ENCODE assay signal across 16 mouse cellular contexts in the genomic region with DNA sequence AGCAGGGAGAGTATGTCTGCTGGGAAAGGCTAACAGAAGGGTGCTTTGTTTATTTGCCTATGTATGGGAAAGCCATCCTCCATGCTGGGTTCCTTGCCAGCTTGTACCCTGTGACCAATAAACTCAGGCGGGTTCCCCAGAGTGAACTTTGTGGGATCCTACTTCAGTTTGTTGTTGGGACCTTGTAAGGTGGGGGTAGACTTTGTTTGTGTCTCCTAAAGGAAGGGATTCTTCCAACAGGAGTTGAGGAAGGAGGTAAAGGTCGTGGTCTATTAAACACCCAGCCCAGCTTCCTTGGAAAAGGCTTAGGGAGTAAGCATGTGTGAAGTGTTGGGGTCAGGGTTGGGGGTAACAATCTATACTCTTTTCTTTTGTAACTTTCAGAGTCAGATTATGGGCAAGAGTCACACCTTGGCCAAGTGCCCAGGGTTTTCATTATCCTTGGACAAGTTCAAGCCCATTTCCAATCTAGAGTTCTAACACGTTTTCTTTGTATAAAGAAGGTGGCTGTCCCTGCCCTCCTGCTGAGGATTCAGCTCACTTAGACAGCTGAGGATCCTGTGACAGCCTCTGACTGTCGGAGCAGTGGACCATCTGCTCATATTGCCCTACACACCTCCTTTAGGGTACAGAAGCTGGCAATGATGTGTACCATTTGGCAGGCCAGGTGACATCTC. TPM values are rescaled to one million over a fixed set of nuclear protein-coding genes. Genes with fewer than 3 reads are reported as not detected.
A peak's percentile ranks its signal among the peaks of the same experiment; 100 is the strongest.
DNase-seq lines count a peak whose midpoint lies in the region; ATAC-seq lines count a peak whose summit lies in the region.
"Had no signal": no experiment of that assay in that cellular context is flagged by ENCODE, and none has a peak within 500 bp of the region (broad histone marks: within the 10 kb centered on the region; RNA-seq: fewer than 3 reads in every experiment).

No protein-coding gene starts in this region.

- H3K4me1 ChIP-seq in heart, embryonic 15.5 days (replicated peaks): peaks cover 54% of the 10 kb centered on the region
- H3K4me1 ChIP-seq in midbrain, embryonic 14.5 days (ENCODE audit: control insufficient read depth, insufficient read depth, low read length): peaks cover 6% of the 10 kb centered on the region
- peaks cover 8% of the 10 kb centered on the region for H3K4me1 ChIP-seq in midbrain, embryonic 16.5 days (ENCODE audit: control insufficient read depth, insufficient read depth, low read length)

- no peaks in the 10 kb centered on the region for H3K27me3 ChIP-seq in heart, embryonic 15.5 days
- no peaks in the 10 kb centered on the region for H3K27me3 ChIP-seq in midbrain, embryonic 14.5 days (ENCODE audit: control insufficient read depth, insufficient read depth, low read length)
- no peaks in the 10 kb centered on the region for H3K27me3 ChIP-seq in midbrain, embryonic 16.5 days (ENCODE audit: control insufficient read depth, insufficient read depth, low read depth, low read length)

- H3K9ac ChIP-seq in heart, embryonic 15.5 days: no peak overlapping the region
- no peak overlapping the region for H3K9ac ChIP-seq in midbrain, embryonic 14.5 days (replicated peaks; ENCODE audit: low read length)
- no peak overlapping the region for H3K9ac ChIP-seq in midbrain, embryonic 16.5 days (ENCODE audit: low read depth, low read length)
- H3K9ac ChIP-seq: limb, embryonic 12.5 days had no signal

- WGBS in heart, embryonic 15.5 days: 37% methylated on average over 4 of the region's 4 CpGs
- WGBS in midbrain, embryonic 14.5 days: 49% methylated on average over 4 of the region's 4 CpGs
- 40% methylated on average over 4 of the region's 4 CpGs for WGBS in midbrain, embryonic 16.5 days

- DNase-seq in cerebellum, adult 18-20 months: peak; percentile 40 to 51
- DNase-seq in cerebellum, postnatal 4 days (ENCODE audit: low spot score in 2 of 2): no peak
- no peak for DNase-seq in heart, postnatal 25 days (ENCODE audit: low spot score)
- peak; percentile 30 for DNase-seq in midbrain, embryonic 14.5 days
- peak; percentile 60 to 64 for DNase-seq in cerebellum, postnatal 25 days
- DNase-seq: gastrocnemius, adult 2 months; lung, adult 18-20 months; right cerebral cortex, postnatal 25 days; thymus, postnatal 4 days had no signal

- H3K27ac ChIP-seq in heart, embryonic 15.5 days: peak overlapping the region; percentile 70
- 0 out of 2 replicates have a peak overlapping the region, but pooled peaks have one; percentile 22 for H3K27ac ChIP-seq in midbrain, embryonic 14.5 days (replicated peaks; ENCODE audit: low read depth, low read length)
- H3K27ac ChIP-seq in midbrain, embryonic 16.5 days (ENCODE audit: low read length): no peak overlapping the region
- H3K27ac ChIP-seq: gastrocnemius, adult 2 months; kidney, postnatal 0 days; limb, embryonic 12.5 days had no signal

- H3K4me3 ChIP-seq in heart, embryonic 15.5 days: no peak overlapping the region
- no peak overlapping the region for H3K4me3 ChIP-seq in midbrain, embryonic 14.5 days (replicated peaks; ENCODE audit: low read depth, low read length)
- H3K4me3 ChIP-seq in midbrain, embryonic 16.5 days (ENCODE audit: low read depth, low read length): no peak overlapping the region
- H3K4me3 ChIP-seq: gastrocnemius, adult 2 months; limb, embryonic 12.5 days had no signal

- H3K9me3 ChIP-seq in heart, embryonic 15.5 days (replicated peaks): no peaks in the 10 kb centered on the region
- peaks cover 4% of the 10 kb centered on the region; the same call in 1 of the 2 replicates for H3K9me3 ChIP-seq in midbrain, embryonic 14.5 days (ENCODE audit: control insufficient read depth, low read length)
- 0 out of 2 replicates have a peak, but pooled peaks cover 3% of the 10 kb centered on the region for H3K9me3 ChIP-seq in midbrain, embryonic 16.5 days (replicated peaks; ENCODE audit: control insufficient read depth, low read length, poor library complexity, severe bottlenecking)

- no peak overlapping the region for H3K4me2 ChIP-seq in heart, embryonic 15.5 days
- no peak overlapping the region for H3K4me2 ChIP-seq in midbrain, embryonic 14.5 days (ENCODE audit: low read length)
- no peak overlapping the region for H3K4me2 ChIP-seq in midbrain, embryonic 16.5 days (ENCODE audit: low read length)
- H3K4me2 ChIP-seq: limb, embryonic 12.5 days had no signal

- intact Hi-C loops in heart, postnatal 25 days (cut with DNase I): loop anchor here (5.0 kb wide), 1 partner anchor 36 kb away; no protein-coding TSS in a partner anchor

- peaks cover 16% of the 10 kb centered on the region; the same call in 1 of the 2 replicates for H3K36me3 ChIP-seq in heart, embryonic 15.5 days
- H3K36me3 ChIP-seq in midbrain, embryonic 14.5 days (ENCODE audit: control insufficient read depth, insufficient read depth, low read length): peaks cover 25% of the 10 kb centered on the region
- H3K36me3 ChIP-seq in midbrain, embryonic 16.5 days (ENCODE audit: control insufficient read depth, insufficient read depth, low read length): peaks cover 6% of the 10 kb centered on the region; the same call in 1 of the 2 replicates

- ATAC-seq in heart, embryonic 15.5 days (replicated peaks; ENCODE audit: insufficient number of reproducible peaks, insufficient read depth, low FRiP score, low read depth): no peak
- ATAC-seq in midbrain, embryonic 14.5 days (ENCODE audit: low FRiP score, low TSS enrichment): no peak
- no peak for ATAC-seq in midbrain, embryonic 16.5 days
- no peak for ATAC-seq in granulocyte monocyte progenitor cell, adult 5-6 weeks (replicated peaks; ENCODE audit: poor library complexity, severe bottlenecking)

RNA-seq across cellular contexts. Expression of gene Slc4a3, which starts 15.3 kb away (rescaled TPM):
- polyA plus RNA-seq in heart, embryonic 15.5 days (2015; fragmentation: Nextera tagmentation; extraction: Ambion mirVana): 28.9 and 33.4 TPM in 2 replicates
- total RNA-seq in heart, postnatal 25 days (2021): 100 to 1,000 TPM; 220 to 242 TPM
- polyA plus RNA-seq in midbrain, embryonic 14.5 days (2014; fragmentation: Nextera tagmentation; extraction: Ambion mirVana): 31.5 and 41.0 TPM in 2 replicates
- polyA plus RNA-seq in midbrain, embryonic 16.5 days (2015; fragmentation: Nextera tagmentation; extraction: Ambion mirVana): 78.6 and 83.0 TPM in 2 replicates
- not detected in 2 replicates for total RNA-seq in granulocyte monocyte progenitor cell, adult 5-6 weeks (2014; fragmentation: Nextera tagmentation)
- total RNA-seq in granulocyte monocyte progenitor cell, adult 5-6 weeks (2017): not detected in 2 replicates
- total RNA-seq: MEL; neutrophil, adult 5-6 weeks had no signal

RNA-seq across cellular contexts. Expression of gene Stk11ip, which starts 40.0 kb away (rescaled TPM):
- polyA plus RNA-seq in heart, embryonic 15.5 days (2015; fragmentation: Nextera tagmentation; extraction: Ambion mirVana): 10.4 and 15.8 TPM in 2 replicates
- total RNA-seq in heart, postnatal 25 days (2021): 1 to 10 TPM; 8.9 to 9.2 TPM
- 15.7 and 21.0 TPM in 2 replicates for polyA plus RNA-seq in midbrain, embryonic 14.5 days (2014; fragmentation: Nextera tagmentation; extraction: Ambion mirVana)
- polyA plus RNA-seq in midbrain, embryonic 16.5 days (2015; fragmentation: Nextera tagmentation; extraction: Ambion mirVana): 23.2 and 25.9 TPM in 2 replicates
- total RNA-seq in granulocyte monocyte progenitor cell, adult 5-6 weeks (2014; fragmentation: Nextera tagmentation): 15.4 and 17.3 TPM in 2 replicates
- total RNA-seq in granulocyte monocyte progenitor cell, adult 5-6 weeks (2017): 7.9 and 23.2 TPM in 2 replicates

RNA-seq across cellular contexts. Expression of gene Inha, which starts 54.5 kb away (rescaled TPM):
- polyA plus RNA-seq in heart, embryonic 15.5 days (2015; fragmentation: Nextera tagmentation; extraction: Ambion mirVana): 4.1 and 5.9 TPM in 2 replicates
- 1 to 10 TPM; 4.8 to 5.0 TPM for total RNA-seq in heart, postnatal 25 days (2021)
- polyA plus RNA-seq in midbrain, embryonic 14.5 days (2014; fragmentation: Nextera tagmentation; extraction: Ambion mirVana): 9.3 and 16.8 TPM in 2 replicates
- 19.7 and 21.2 TPM in 2 replicates for polyA plus RNA-seq in midbrain, embryonic 16.5 days (2015; fragmentation: Nextera tagmentation; extraction: Ambion mirVana)
- not detected in 2 replicates for total RNA-seq in granulocyte monocyte progenitor cell, adult 5-6 weeks (2014; fragmentation: Nextera tagmentation)
- not detected in 2 replicates for total RNA-seq in granulocyte monocyte progenitor cell, adult 5-6 weeks (2017)
- total RNA-seq: MEL; neutrophil, adult 5-6 weeks had no signal

RNA-seq across cellular contexts. Expression of gene Obsl1, which starts 55.1 kb away (rescaled TPM):
- 95.1 and 122 TPM in 2 replicates for polyA plus RNA-seq in heart, embryonic 15.5 days (2015; fragmentation: Nextera tagmentation; extraction: Ambion mirVana)
- 100 to 1,000 TPM; 147 to 150 TPM for total RNA-seq in heart, postnatal 25 days (2021)
- 22.0 and 24.1 TPM in 2 replicates for polyA plus RNA-seq in midbrain, embryonic 14.5 days (2014; fragmentation: Nextera tagmentation; extraction: Ambion mirVana)
- 23.1 and 24.2 TPM in 2 replicates for polyA plus RNA-seq in midbrain, embryonic 16.5 days (2015; fragmentation: Nextera tagmentation; extraction: Ambion mirVana)
- not detected in 2 replicates for total RNA-seq in granulocyte monocyte progenitor cell, adult 5-6 weeks (2014; fragmentation: Nextera tagmentation)
- total RNA-seq in granulocyte monocyte progenitor cell, adult 5-6 weeks (2017): not detected in 2 replicates
- total RNA-seq: neutrophil, adult 5-6 weeks had no signal

Comparison
In these comparisons a context has a peak if more than half of its experiments do, and no peak if none do; other contexts are left out.
1. DNase-seq: peak in cerebellum, adult 18-20 months (2 of 2), midbrain, embryonic 14.5 days (single experiment) and cerebellum, postnatal 25 days (2 of 2); none in cerebellum, postnatal 4 days (0 of 2) and heart, postnatal 25 days (single experiment).